Mouse (Mus musculus) mouse trophoblast stem cell (cell line): Measurements from ENCODE around the gene Spaca7.
"Not testable (repeated sequence)": the region's sequence is repeated elsewhere in the genome, so short reads cannot be mapped to it uniquely, and the experiment has no call there.

Experiments
- in situ Hi-C, 2 experiments: fragments of 300-500 bp; cut with MseI, MboI; formaldehyde crosslinking; loops; 2 replicates in 1 of 2; 3 replicates in 1 of 2; pipeline ENCODE4 v1.15.1; 2025

The Spaca7 gene

GRCm38 (mm10) chr8:12608810-12609209 lies 36.0 kb downstream of the Spaca7 start:
- in situ Hi-C loops = no loop called here

GRCm38 (mm10) chr8:12609752-12610449 lies 37.1 kb downstream of the Spaca7 start:
- in situ Hi-C loops = no loop called here

- in situ Hi-C loops = no loop called here
Measured at GRCm38 (mm10) chr8:12613201-12613600, 40.4 kb downstream of the Spaca7 start.

- in situ Hi-C loops = not testable (repeated sequence)
Measured at GRCm38 (mm10) chr8:12617369-12617768, 44.5 kb downstream of the Spaca7 start.

GRCm38 (mm10) chr8:12621550-12622222 lies 48.9 kb downstream of the Spaca7 start:
- in situ Hi-C loops = no loop called here

GRCm38 (mm10) chr8:12625890-12626289 lies 53.1 kb downstream of the Spaca7 start:
- in situ Hi-C loops = no loop called here

GRCm38 (mm10) chr8:12629079-12629478 lies 56.2 kb downstream of the Spaca7 start:
- in situ Hi-C loops = no loop called here

GRCm38 (mm10) chr8:12635366-12635765 lies 62.5 kb downstream of the Spaca7 start:
- in situ Hi-C loops = no loop called here

- in situ Hi-C loops = no loop called here
Measured at GRCm38 (mm10) chr8:12638446-12638845, 65.6 kb downstream of the Spaca7 start.

GRCm38 (mm10) chr8:12641527-12641926 lies 68.7 kb downstream of the Spaca7 start:
- in situ Hi-C loops = no loop called here

GRCm38 (mm10) chr8:12644341-12644740 lies 71.5 kb downstream of the Spaca7 start:
- in situ Hi-C loops = no loop called here

GRCm38 (mm10) chr8:12644894-12645293 lies 72.1 kb downstream of the Spaca7 start:
- in situ Hi-C loops = no loop called here

GRCm38 (mm10) chr8:12646536-12646935 lies 73.7 kb downstream of the Spaca7 start:
- in situ Hi-C loops = no loop called here

- in situ Hi-C loops = no loop called here
Measured at GRCm38 (mm10) chr8:12648951-12649350, 76.1 kb downstream of the Spaca7 start.
